Mouse (Mus musculus) liver, postnatal 0 days (tissue): ENCODE measurements at regions not wholly inside any gene's neighbourhood (a gene's known extent, or its start where the extent isn't known, plus 50 kb on each side); places are given as distances from the start of the nearest gene placed in this dataset.

Experiments used
- CTCF ChIP-seq: sonication (generic); IDR thresholded peaks from 2 replicates; pipeline ENCODE4 v1.5.1; 2016; ENCODE audit warnings: antibody characterized with exemption, low read depth
- EP300 ChIP-seq: IDR thresholded peaks from 2 replicates; pipeline ENCODE4 v1.6.1; 2016; ENCODE audit warnings: antibody characterized with exemption, low read depth, mild to moderate bottlenecking

DNA sequence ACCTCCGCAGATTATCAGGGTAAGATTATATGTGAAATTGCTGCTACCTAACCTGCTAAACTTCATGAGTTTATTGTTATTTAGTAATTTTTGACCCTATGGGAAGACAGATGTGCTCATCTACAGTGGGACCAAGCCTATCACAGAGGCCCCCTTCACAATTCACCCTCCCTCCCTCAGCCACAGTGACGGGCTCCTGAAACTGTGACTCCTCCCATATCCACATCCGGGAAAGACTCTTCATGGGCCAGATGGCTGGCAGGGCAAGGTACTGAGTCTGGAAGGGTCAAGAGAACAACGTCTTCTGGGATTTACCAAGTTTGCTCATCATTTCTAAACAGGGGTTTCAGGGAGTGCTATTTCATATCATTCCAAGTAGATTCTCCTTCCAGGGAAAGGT lies 84.1 kb upstream of the Irs2 start:
- TF ChIP-seq CTCF, result no peak
- no peak for TF ChIP-seq EP300
